Mouse (Mus musculus) thymus, adult 2 months (tissue): ENCODE data around the gene Soat1. TPM values are rescaled to one million over a fixed set of nuclear protein-coding genes. Genes with fewer than 3 reads are reported as not detected.

ENCODE experiments used
- DNase-seq: peaks from one replicate; pipeline ENCODE4 v3.0.0; 2021
- H3K27ac ChIP-seq: fragments of 200-500 bp; 2 replicates; pipeline ENCODE4 v1.5.1; 2012; ENCODE audit warnings: low read length, control low read depth; ENCODE audit not compliant: control insufficient read depth, insufficient read depth
- H3K27me3 ChIP-seq: fragments of 200-500 bp; 2 replicates; pipeline ENCODE4 v1.6.1; 2012; ENCODE audit warnings: mild to moderate bottlenecking, low read length, moderate library complexity, mixed read lengths; ENCODE audit not compliant: control insufficient read depth, insufficient read depth
- H3K36me3 ChIP-seq: fragments of 200-500 bp; 2 replicates; pipeline ENCODE4 v1.6.1; 2012; ENCODE audit warnings: mild to moderate bottlenecking, low read length, moderate library complexity; ENCODE audit not compliant: control insufficient read depth, insufficient read depth
- H3K4me1 ChIP-seq: fragments of 200-500 bp; replicated peaks from 2 replicates; pipeline ENCODE4 v1.6.1; 2012; ENCODE audit warnings: low read length; ENCODE audit not compliant: control insufficient read depth, insufficient read depth
- H3K4me3 ChIP-seq: fragments of 200-500 bp; 2 replicates; pipeline ENCODE4 v1.5.1; 2012; ENCODE audit warnings: mild to moderate bottlenecking, low read length, control low read depth, moderate library complexity; ENCODE audit not compliant: control insufficient read depth, insufficient read depth
- CTCF ChIP-seq: fragments of 200-500 bp; IDR thresholded peaks from 2 replicates; pipeline ENCODE4 v1.5.1; 2012; ENCODE audit warnings: mild to moderate bottlenecking, control low read depth, low read length, moderate library complexity, borderline replicate concordance; ENCODE audit not compliant: control insufficient read depth, poor library complexity, insufficient read depth; ENCODE audit errors: extremely low read depth
- POLR2A ChIP-seq: fragments of 200-500 bp; IDR thresholded peaks from 2 replicates; pipeline ENCODE4 v1.6.1; 2012; ENCODE audit warnings: mild to moderate bottlenecking, low read length, control low read depth, moderate library complexity; ENCODE audit not compliant: control insufficient read depth, poor library complexity, insufficient read depth; ENCODE audit errors: extremely low read depth
- WGBS: fragments of 180-500 bp; shearing (Covaris S2); methylation state at CpG from one replicate; pipeline ENCODE4 v1.1.7; 2018; 5-methylcytosine and 5-hydroxymethylcytosine counted together
- polyA plus RNA-seq: library from polyadenylated mRNA; depleted of rRNA; stranded (reverse); fragments of >200 nt; gene quantifications from 2 replicates; pipeline ENCODE4 v1.2.3, GENCODE M21; 2012

Soat1 gene
- polyA plus RNA-seq, 1 experiment = 119 TPM

DNA sequence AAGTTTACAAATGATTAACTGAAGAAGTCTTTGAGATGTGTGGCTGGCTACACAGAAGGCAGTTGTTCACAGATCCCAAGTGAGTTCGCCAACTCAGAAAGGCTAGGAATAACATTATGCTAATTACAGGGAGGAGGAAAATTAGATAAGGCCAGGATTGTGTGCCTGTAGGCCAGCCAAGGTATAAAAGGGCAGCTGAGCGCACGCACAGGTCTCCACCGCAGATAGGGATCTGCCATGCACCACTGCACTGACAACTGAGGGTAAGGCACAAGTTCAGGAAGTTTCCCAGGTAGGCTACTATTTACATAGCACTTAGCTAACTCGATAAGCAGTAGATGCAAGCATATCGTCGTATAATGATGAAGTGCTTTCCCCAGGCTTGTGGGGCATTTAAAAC, 3.6 kb downstream of the Soat1 start:
- DNase-seq = no peak

DNA sequence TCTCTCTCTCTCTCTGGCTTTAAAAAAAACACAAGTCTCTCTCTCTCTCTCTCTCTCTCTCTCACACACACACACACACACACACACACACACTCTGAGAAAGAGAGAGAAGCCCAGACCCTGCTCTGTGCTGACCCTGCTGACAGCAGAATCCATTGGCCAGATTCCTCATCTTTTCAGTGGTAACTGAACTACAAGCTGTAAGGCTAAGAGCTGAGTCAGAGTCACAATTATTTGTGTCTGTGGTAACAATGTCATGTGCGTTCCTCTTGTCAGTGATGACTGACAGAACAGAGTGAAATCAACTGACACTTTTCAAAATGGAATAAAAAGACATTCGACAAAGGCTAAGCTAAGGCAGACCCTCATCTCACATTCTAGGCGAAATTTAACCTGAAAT, 5.6 kb downstream of the Soat1 start:
- Histone ChIP-seq H3K27me3 (no peaks in the 10 kb centered on the region), H3K4me3 (no peak overlapping the region), H3K36me3 (peaks cover 22% of the 10 kb centered on the region), H3K27ac (no peak overlapping the region), H3K4me1 (peaks cover 11% of the 10 kb centered on the region)
- 91% methylated on average over 3 of the region's 3 CpGs for WGBS
- no peak for TF ChIP-seq POLR2A
- no peak for TF ChIP-seq CTCF
- no peak for DNase-seq

More for the DNA sequence above, 3.6 kb downstream of the Soat1 start:
- H3K4me1 ChIP-seq = peaks cover 13% of the 10 kb centered on the region
- H3K36me3 ChIP-seq = peaks cover 13% of the 10 kb centered on the region
- no peak overlapping the region for H3K27ac ChIP-seq
- H3K27me3 ChIP-seq = no peaks in the 10 kb centered on the region
- TF ChIP-seq CTCF (no peak), POLR2A (no peak)
- 80% methylated on average over 7 of the region's 7 CpGs for WGBS
- no peak overlapping the region for H3K4me3 ChIP-seq

- Histone ChIP-seq H3K27me3 (no peaks in the 10 kb centered on the region), H3K4me3 (no peak overlapping the region), H3K36me3 (peaks cover 22% of the 10 kb centered on the region), H3K4me1 (peaks cover 11% of the 10 kb centered on the region), H3K27ac (no peak overlapping the region)
- TF ChIP-seq CTCF (no peak), POLR2A (no peak)
- WGBS = 93% methylated on average over 12 of the region's 12 CpGs
- no peak for DNase-seq
Measured at GRCm38 (mm10) chr1:156467655-156468255, 6.4 kb downstream of the Soat1 start.

DNA sequence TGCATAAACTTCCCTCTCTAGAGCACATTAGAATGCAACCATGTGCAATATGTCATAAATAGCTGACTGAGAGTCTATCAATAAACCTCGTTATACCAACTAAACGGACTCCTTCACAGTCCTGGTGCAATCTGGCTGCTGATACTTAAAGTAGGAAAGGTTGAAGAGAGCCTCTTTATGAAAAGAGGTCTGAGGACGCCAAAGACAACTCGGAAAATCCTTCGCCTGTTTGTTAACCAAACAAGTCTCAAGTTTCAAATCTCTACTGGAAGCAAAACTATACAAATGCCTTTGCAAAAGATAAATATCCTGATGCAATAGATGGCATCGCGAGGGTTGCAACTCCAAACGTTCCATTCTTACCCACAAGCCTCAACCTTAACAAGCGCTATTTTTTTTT, 9.2 kb downstream of the Soat1 start:
- peaks cover 15% of the 10 kb centered on the region for H3K4me1 ChIP-seq
- no peak for TF ChIP-seq CTCF
- TF ChIP-seq POLR2A = no peak
- WGBS = 94% methylated on average over 9 of the region's 9 CpGs
- DNase-seq = no peak
- peaks cover 22% of the 10 kb centered on the region for H3K36me3 ChIP-seq
- H3K27me3 ChIP-seq = no peaks in the 10 kb centered on the region
- H3K27ac ChIP-seq = no peak overlapping the region
- H3K4me3 ChIP-seq = no peak overlapping the region

DNA sequence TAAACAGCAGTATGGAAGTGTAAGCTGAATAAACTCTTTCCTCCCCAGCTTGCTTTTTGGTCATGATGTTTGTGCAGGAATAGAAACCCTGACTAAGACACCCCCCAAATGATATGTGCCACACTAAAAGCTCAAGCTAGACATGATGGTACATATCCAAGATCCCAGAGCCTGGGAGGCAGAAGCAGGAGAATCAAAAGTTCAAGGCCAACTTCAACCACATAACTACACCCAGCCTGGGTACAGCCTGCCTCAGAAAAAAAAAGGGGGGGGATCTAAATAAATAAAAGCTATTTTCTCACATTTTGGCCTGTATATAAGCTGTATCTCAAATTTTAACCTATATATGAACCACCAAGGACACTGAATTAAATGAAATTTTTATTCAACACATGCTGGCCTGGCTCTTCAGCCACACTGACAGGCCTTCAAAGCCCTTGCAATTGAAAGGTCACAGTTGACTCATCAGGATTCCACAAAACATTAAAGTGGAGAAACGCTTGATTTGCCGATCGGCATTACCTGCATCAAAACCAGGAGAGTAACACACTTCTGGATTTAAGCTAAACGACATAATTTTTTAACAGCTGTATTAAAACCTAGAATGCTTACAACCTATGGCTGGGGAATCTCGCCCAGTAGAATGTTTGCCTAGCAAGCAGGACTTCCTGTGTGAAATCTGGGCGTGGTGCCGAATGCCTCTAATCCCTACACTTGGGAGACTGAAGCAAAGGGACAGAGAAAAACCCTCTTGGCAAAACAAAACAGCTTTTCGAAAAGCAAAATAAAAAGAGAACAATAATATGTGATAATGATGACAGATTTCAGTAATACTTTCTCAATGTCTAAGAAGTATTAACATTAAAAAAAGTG, 9.9 kb downstream of the Soat1 start:
- 92% methylated on average over 8 of the region's 8 CpGs for WGBS
- Histone ChIP-seq H3K27me3 (no peaks in the 10 kb centered on the region), H3K4me1 (peaks cover 19% of the 10 kb centered on the region), H3K4me3 (no peak overlapping the region), H3K27ac (no peak overlapping the region), H3K36me3 (peaks cover 22% of the 10 kb centered on the region)
- no peak for DNase-seq
- TF ChIP-seq CTCF (no peak), POLR2A (no peak)

- Histone ChIP-seq H3K4me1 (peaks cover 19% of the 10 kb centered on the region), H3K27ac (no peak overlapping the region; the same call in 1 of the 2 replicates), H3K36me3 (peaks cover 28% of the 10 kb centered on the region), H3K27me3 (no peaks in the 10 kb centered on the region), H3K4me3 (no peak overlapping the region)
- 46% methylated on average over 12 of the region's 12 CpGs for WGBS
- DNase-seq = no peak
- TF ChIP-seq CTCF = no peak
- no peak for TF ChIP-seq POLR2A
Measured at GRCm38 (mm10) chr1:156462273-156462991, 11.7 kb downstream of the Soat1 start.
